Mouse (Mus musculus) thymus, adult 2 months (tissue): Measurements from ENCODE around the gene Gm3448.
"Not testable (repeated sequence)": the region's sequence is repeated elsewhere in the genome, so short reads cannot be mapped to it uniquely, and the experiment has no call there.

Experiments
- CTCF ChIP-seq: fragments of 200-500 bp; IDR thresholded peaks from 2 replicates; pipeline ENCODE4 v1.5.1; 2012; ENCODE audit warnings: mild to moderate bottlenecking, control low read depth, low read length, moderate library complexity, borderline replicate concordance; ENCODE audit not compliant: control insufficient read depth, poor library complexity, insufficient read depth; ENCODE audit errors: extremely low read depth
- POLR2A ChIP-seq: fragments of 200-500 bp; IDR thresholded peaks from 2 replicates; pipeline ENCODE4 v1.6.1; 2012; ENCODE audit warnings: mild to moderate bottlenecking, low read length, control low read depth, moderate library complexity; ENCODE audit not compliant: control insufficient read depth, poor library complexity, insufficient read depth; ENCODE audit errors: extremely low read depth

DNA sequence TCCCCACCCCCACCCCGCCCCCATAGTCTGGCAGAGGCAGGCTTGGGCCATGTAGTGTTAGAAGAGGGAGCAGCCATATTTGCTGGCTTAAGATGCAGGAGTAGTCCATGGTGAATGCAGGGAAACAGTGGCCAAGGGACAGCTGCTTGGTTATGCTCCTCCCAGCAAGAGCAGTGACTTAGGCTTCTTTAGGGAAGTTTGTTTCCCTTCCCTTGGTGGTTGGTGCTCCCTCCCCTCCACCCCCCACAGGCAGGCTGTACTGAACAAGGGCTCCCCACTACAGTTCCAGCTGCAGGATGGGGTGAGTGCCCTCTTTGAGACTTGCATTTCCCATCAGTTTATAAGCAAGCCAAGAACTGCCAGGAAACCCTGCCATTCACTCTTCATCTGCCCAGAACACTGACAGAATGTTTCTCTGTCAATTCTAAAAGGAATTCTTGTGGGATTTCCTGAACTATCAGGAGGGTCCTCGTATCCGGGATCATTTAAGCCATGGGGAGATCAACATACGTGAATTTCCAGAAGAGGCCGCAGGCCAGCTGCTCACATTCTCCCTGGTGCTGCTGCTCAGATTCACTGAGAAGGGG, 51.1 kb downstream of the Gm3448 start:
- not testable (repeated sequence) for TF ChIP-seq POLR2A, CTCF
